Mouse (Mus musculus) forebrain, embryonic 14.5 days (tissue): Measurements from ENCODE around the gene Vangl1. TPM values are rescaled to one million over a fixed set of nuclear protein-coding genes. Genes with fewer than 3 reads are reported as not detected.

Source experiments
- ATAC-seq: fragments of 200-750 bp; cut with Nextera tagmentation; 2 replicates; pipeline ENCODE4 v1.8.0; 2017; ENCODE audit warnings: mild to moderate bottlenecking, moderate library complexity
- DNase-seq: peaks from one replicate; pipeline ENCODE4 v3.0.0-alpha.2; 2015; ENCODE audit warnings: low spot score
- H3K27ac ChIP-seq: fragments of 300-500 bp; sonication (generic); 2 replicates; pipeline ENCODE4 v1.5.1; 2014; ENCODE audit warnings: low read depth, mild to moderate bottlenecking, control low read depth, low read length, moderate library complexity
- H3K27me3 ChIP-seq: fragments of 300-500 bp; sonication (generic); replicated peaks from 2 replicates; pipeline ENCODE4 v1.6.1; 2014; ENCODE audit warnings: low read length, control low read depth, mixed read lengths; ENCODE audit not compliant: control insufficient read depth, insufficient read depth
- H3K36me3 ChIP-seq: fragments of 300-500 bp; sonication (generic); 2 replicates; pipeline ENCODE4 v1.6.1; 2014; ENCODE audit warnings: low read length, control low read depth; ENCODE audit not compliant: control insufficient read depth, insufficient read depth
- H3K4me1 ChIP-seq: fragments of 300-500 bp; sonication (generic); 2 replicates; pipeline ENCODE4 v1.6.1; 2014; ENCODE audit warnings: antibody characterized with exemption, low read length, control low read depth; ENCODE audit not compliant: control insufficient read depth, insufficient read depth
- H3K4me2 ChIP-seq: fragments of 300-500 bp; sonication (generic); 2 replicates; pipeline ENCODE4 v1.6.1; 2014; ENCODE audit warnings: mild to moderate bottlenecking, control low read depth, low read length
- H3K4me3 ChIP-seq: fragments of 300-500 bp; sonication (generic); 2 replicates; pipeline ENCODE4 v1.5.1; 2014; ENCODE audit warnings: low read depth, low read length, control low read depth
- H3K9ac ChIP-seq: fragments of 300-500 bp; sonication (generic); 2 replicates; pipeline ENCODE4 v1.6.1; 2014; ENCODE audit warnings: mild to moderate bottlenecking, low read length, control low read depth, moderate library complexity
- H3K9me3 ChIP-seq: fragments of 300-500 bp; sonication (generic); replicated peaks from 2 replicates; pipeline ENCODE4 v1.6.1; 2016; ENCODE audit warnings: low read length, control low read depth, mixed read lengths; ENCODE audit not compliant: control insufficient read depth
- WGBS: fragments of 180-500 bp; shearing (Covaris S2); extraction: QIAGEN DNeasy Blood & Tissue Kit; methylation state at CpG from one replicate; pipeline ENCODE4 v1.1.7; 2014; 5-methylcytosine and 5-hydroxymethylcytosine counted together
- polyA plus RNA-seq: library from polyadenylated mRNA; unstranded; fragments of >200 nt; fragmentation: Nextera tagmentation; extraction: Ambion mirVana; gene quantifications from 2 replicates; pipeline ENCODE4 v1.2.1, GENCODE M21; 2014

Gene Vangl1
- polyA plus RNA-seq, 1 experiment from 2014 or later = 4.6 TPM

GRCm38 (mm10) chr3:102138899-102139298 lies 65.6 kb downstream of the Vangl1 start:
- no peak overlapping the region for H3K27ac ChIP-seq
- WGBS = 78% methylated on average over 6 of the region's 6 CpGs
- H3K4me3 ChIP-seq = no peak overlapping the region
- DNase-seq (no peak), ATAC-seq (no peak)
- no peaks in the 10 kb centered on the region; the same call in 1 of the 2 replicates for H3K4me1 ChIP-seq
- H3K27me3 ChIP-seq = no peaks in the 10 kb centered on the region
- no peak overlapping the region for H3K4me2 ChIP-seq
- no peaks in the 10 kb centered on the region for H3K36me3 ChIP-seq
- no peaks in the 10 kb centered on the region for H3K9me3 ChIP-seq
- no peak overlapping the region for H3K9ac ChIP-seq

GRCm38 (mm10) chr3:102137158-102137557 lies 67.3 kb downstream of the Vangl1 start:
- no peak for ATAC-seq
- no peak overlapping the region for H3K4me2 ChIP-seq
- H3K4me1 ChIP-seq = no peaks in the 10 kb centered on the region; the same call in 1 of the 2 replicates
- H3K9me3 ChIP-seq = no peaks in the 10 kb centered on the region
- no peak overlapping the region for H3K9ac ChIP-seq
- DNase-seq = peak; percentile 40
- 74% methylated on average over 10 of the region's 10 CpGs for WGBS
- no peaks in the 10 kb centered on the region for H3K27me3 ChIP-seq
- H3K36me3 ChIP-seq = no peaks in the 10 kb centered on the region
- H3K4me3 ChIP-seq = no peak overlapping the region
- no peak overlapping the region for H3K27ac ChIP-seq

- WGBS = 21% methylated on average over 10 of the region's 10 CpGs
- ATAC-seq (no peak; the same call in 1 of the 2 replicates), DNase-seq (no peak)
- Histone ChIP-seq H3K9ac (no peak overlapping the region), H3K4me1 (no peaks in the 10 kb centered on the region; the same call in 1 of the 2 replicates), H3K27ac (no peak overlapping the region), H3K4me3 (no peak overlapping the region), H3K4me2 (no peak overlapping the region), H3K27me3 (no peaks in the 10 kb centered on the region), H3K36me3 (no peaks in the 10 kb centered on the region), H3K9me3 (no peaks in the 10 kb centered on the region)
Observed at GRCm38 (mm10) chr3:102135389-102136113, 68.9 kb downstream of the Vangl1 start.

GRCm38 (mm10) chr3:102131627-102132324 lies 72.7 kb downstream of the Vangl1 start:
- DNase-seq (no peak), ATAC-seq (no peak)
- Histone ChIP-seq H3K36me3 (no peaks in the 10 kb centered on the region), H3K4me2 (no peak overlapping the region), H3K4me1 (no peaks in the 10 kb centered on the region; the same call in 1 of the 2 replicates), H3K9me3 (no peaks in the 10 kb centered on the region), H3K4me3 (no peak overlapping the region), H3K9ac (no peak overlapping the region), H3K27me3 (no peaks in the 10 kb centered on the region), H3K27ac (no peak overlapping the region)
- WGBS = 87% methylated on average over 9 of the region's 9 CpGs

- ATAC-seq (no peak), DNase-seq (no peak)
- H3K27ac ChIP-seq = no peak overlapping the region
- no peaks in the 10 kb centered on the region for H3K9me3 ChIP-seq
- H3K27me3 ChIP-seq = no peaks in the 10 kb centered on the region
- no peak overlapping the region for H3K4me3 ChIP-seq
- no peak overlapping the region for H3K9ac ChIP-seq
- H3K4me2 ChIP-seq = no peak overlapping the region
- H3K4me1 ChIP-seq = no peaks in the 10 kb centered on the region; the same call in 1 of the 2 replicates
- no peaks in the 10 kb centered on the region for H3K36me3 ChIP-seq
- 59% methylated on average over 6 of the region's 6 CpGs for WGBS
Observed at GRCm38 (mm10) chr3:102130478-102130877, 74.0 kb downstream of the Vangl1 start.

- DNase-seq (no peak), ATAC-seq (no peak)
- no peak overlapping the region for H3K9ac ChIP-seq
- no peaks in the 10 kb centered on the region for H3K36me3 ChIP-seq
- no peak overlapping the region for H3K27ac ChIP-seq
- H3K4me2 ChIP-seq = no peak overlapping the region
- H3K4me1 ChIP-seq = no peaks in the 10 kb centered on the region
- H3K4me3 ChIP-seq = no peak overlapping the region
- no peaks in the 10 kb centered on the region for H3K27me3 ChIP-seq
- no peaks in the 10 kb centered on the region for H3K9me3 ChIP-seq
- WGBS = 90% methylated on average over 2 of the region's 2 CpGs
Observed at GRCm38 (mm10) chr3:102128242-102128641, 76.3 kb downstream of the Vangl1 start.

- no peaks in the 10 kb centered on the region for H3K9me3 ChIP-seq
- ATAC-seq (no peak), DNase-seq (no peak)
- no peaks in the 10 kb centered on the region for H3K36me3 ChIP-seq
- 92% methylated on average over 2 of the region's 2 CpGs for WGBS
- H3K4me3 ChIP-seq = no peak overlapping the region
- no peaks in the 10 kb centered on the region for H3K4me1 ChIP-seq
- no peak overlapping the region for H3K9ac ChIP-seq
- H3K27ac ChIP-seq = no peak overlapping the region
- no peak overlapping the region for H3K4me2 ChIP-seq
- no peaks in the 10 kb centered on the region for H3K27me3 ChIP-seq
Observed at GRCm38 (mm10) chr3:102127114-102127513, 77.4 kb downstream of the Vangl1 start.

GRCm38 (mm10) chr3:102125546-102125945 lies 78.9 kb downstream of the Vangl1 start:
- H3K4me1 ChIP-seq = no peaks in the 10 kb centered on the region
- 0 out of 2 replicates have a peak, but pooled peaks cover 2% of the 10 kb centered on the region for H3K9me3 ChIP-seq
- no peaks in the 10 kb centered on the region for H3K27me3 ChIP-seq
- no peak overlapping the region for H3K27ac ChIP-seq
- H3K4me2 ChIP-seq = no peak overlapping the region
- no peaks in the 10 kb centered on the region for H3K36me3 ChIP-seq
- no peak overlapping the region for H3K9ac ChIP-seq
- DNase-seq = no peak
- H3K4me3 ChIP-seq = no peak overlapping the region
- no peak for ATAC-seq
- WGBS = 17% methylated on average over 1 of the region's 1 CpGs

GRCm38 (mm10) chr3:102123654-102124053 lies 80.8 kb downstream of the Vangl1 start:
- H3K36me3 ChIP-seq = no peaks in the 10 kb centered on the region
- H3K9ac ChIP-seq = no peak overlapping the region
- H3K27ac ChIP-seq = no peak overlapping the region
- no peak overlapping the region for H3K4me2 ChIP-seq
- no peaks in the 10 kb centered on the region for H3K27me3 ChIP-seq
- H3K4me3 ChIP-seq = no peak overlapping the region
- H3K4me1 ChIP-seq = no peaks in the 10 kb centered on the region
- 0 out of 2 replicates have a peak, but pooled peaks cover 2% of the 10 kb centered on the region for H3K9me3 ChIP-seq
- ATAC-seq = no peak
- DNase-seq = no peak
- 72% methylated on average over 6 of the region's 6 CpGs for WGBS
